Mouse (Mus musculus) embryonic facial prominence, embryonic 14.5 days (tissue): ENCODE measurements at regions not wholly inside any gene's neighbourhood (a gene's known extent, or its start where the extent isn't known, plus 50 kb on each side); places are given as distances from the start of the nearest gene placed in this dataset.

Experiments
- ATAC-seq: fragments of 200-750 bp; cut with Nextera tagmentation; 2 replicates; pipeline ENCODE4 v1.8.0; 2017; ENCODE audit warnings: low read depth, moderate number of reproducible peaks, moderate TSS enrichment
- DNase-seq: peaks from one replicate; pipeline ENCODE4 v3.0.0-alpha.2; 2015; ENCODE audit warnings: low spot score
- H3K27ac ChIP-seq: fragments of 300-500 bp; sonication (generic); replicated peaks from 2 replicates; pipeline ENCODE4 v1.5.1; 2014; ENCODE audit warnings: low read depth, mild to moderate bottlenecking, low read length, moderate library complexity
- H3K27me3 ChIP-seq: fragments of 300-500 bp; sonication (generic); replicated peaks from 2 replicates; pipeline ENCODE4 v1.6.1; 2014; ENCODE audit warnings: low read length; ENCODE audit not compliant: control insufficient read depth, insufficient read depth
- H3K36me3 ChIP-seq: fragments of 300-500 bp; sonication (generic); 2 replicates; pipeline ENCODE4 v1.6.1; 2014; ENCODE audit warnings: low read length, mixed read lengths; ENCODE audit not compliant: control insufficient read depth, insufficient read depth
- H3K4me1 ChIP-seq: fragments of 300-500 bp; sonication (generic); 2 replicates; pipeline ENCODE4 v1.6.1; 2014; ENCODE audit warnings: antibody characterized with exemption, low read length; ENCODE audit not compliant: control insufficient read depth, insufficient read depth
- H3K4me2 ChIP-seq: fragments of 300-500 bp; sonication (generic); 2 replicates; pipeline ENCODE4 v1.6.1; 2014; ENCODE audit warnings: low read depth, mild to moderate bottlenecking, low read length, moderate library complexity, mixed read lengths
- H3K4me3 ChIP-seq: fragments of 300-500 bp; sonication (generic); 2 replicates; pipeline ENCODE4 v1.5.1; 2014; ENCODE audit warnings: low read depth, mild to moderate bottlenecking, low read length
- H3K9ac ChIP-seq: fragments of 300-500 bp; sonication (generic); 2 replicates; pipeline ENCODE4 v1.6.1; 2014; ENCODE audit warnings: low read depth, mild to moderate bottlenecking, low read length, moderate library complexity, mixed read lengths
- H3K9me3 ChIP-seq: fragments of 300-500 bp; sonication (generic); 2 replicates; pipeline ENCODE4 v1.6.1; 2016; ENCODE audit warnings: low read length; ENCODE audit not compliant: control insufficient read depth
- WGBS: fragments of 180-500 bp; shearing (Covaris S2); extraction: QIAGEN DNeasy Blood & Tissue Kit; methylation state at CpG from one replicate; pipeline ENCODE4 v1.1.7; 2014; 5-methylcytosine and 5-hydroxymethylcytosine counted together

GRCm38 (mm10) chr3:157371509-157371908, 162.5 kb upstream of the Zranb2 start:
- DNase-seq (no peak), ATAC-seq (no peak)
- no peaks in the 10 kb centered on the region for H3K36me3 ChIP-seq
- H3K4me2 ChIP-seq: no peak overlapping the region
- H3K27me3 ChIP-seq: no peaks in the 10 kb centered on the region
- H3K9ac ChIP-seq: no peak overlapping the region
- no peak overlapping the region for H3K4me3 ChIP-seq
- 63% methylated on average over 3 of the region's 3 CpGs for WGBS
- peaks cover 5% of the 10 kb centered on the region; the same call in 1 of the 2 replicates for H3K9me3 ChIP-seq
- H3K27ac ChIP-seq: no peak overlapping the region
- H3K4me1 ChIP-seq: no peaks in the 10 kb centered on the region

GRCm38 (mm10) chr3:157373333-157373732, 160.6 kb upstream of the Zranb2 start:
- Histone ChIP-seq H3K4me3 (no peak overlapping the region), H3K4me2 (no peak overlapping the region), H3K27ac (no peak overlapping the region), H3K4me1 (no peaks in the 10 kb centered on the region), H3K9ac (no peak overlapping the region), H3K36me3 (no peaks in the 10 kb centered on the region), H3K27me3 (no peaks in the 10 kb centered on the region), H3K9me3 (no peaks in the 10 kb centered on the region)
- no peak for ATAC-seq
- no peak for DNase-seq
- 65% methylated on average over 1 of the region's 1 CpGs for WGBS

- no peak overlapping the region for H3K9ac ChIP-seq
- peak; percentile 54 for DNase-seq
- WGBS: 40% methylated on average over 1 of the region's 1 CpGs
- peak; percentile 77; the same call in 1 of the 2 replicates for ATAC-seq
- no peak overlapping the region for H3K4me2 ChIP-seq
- H3K4me3 ChIP-seq: no peak overlapping the region
- no peaks in the 10 kb centered on the region for H3K27me3 ChIP-seq
- no peaks in the 10 kb centered on the region for H3K36me3 ChIP-seq
- H3K27ac ChIP-seq: no peak overlapping the region
- H3K4me1 ChIP-seq: no peaks in the 10 kb centered on the region
- no peaks in the 10 kb centered on the region for H3K9me3 ChIP-seq
These were observed 159.8 kb upstream of the Zranb2 start for GRCm38 (mm10) chr3:157374178-157374577.

- WGBS: 91% methylated on average over 8 of the region's 8 CpGs
- Histone ChIP-seq H3K27me3 (no peaks in the 10 kb centered on the region), H3K9me3 (no peaks in the 10 kb centered on the region), H3K9ac (no peak overlapping the region), H3K4me1 (no peaks in the 10 kb centered on the region), H3K36me3 (no peaks in the 10 kb centered on the region), H3K4me2 (no peak overlapping the region), H3K27ac (no peak overlapping the region), H3K4me3 (no peak overlapping the region)
- DNase-seq: no peak
- ATAC-seq: no peak
These were observed 156.4 kb upstream of the Zranb2 start for GRCm38 (mm10) chr3:157377531-157377930.

- Histone ChIP-seq H3K27me3 (no peaks in the 10 kb centered on the region), H3K4me2 (no peak overlapping the region), H3K9me3 (no peaks in the 10 kb centered on the region), H3K4me3 (no peak overlapping the region), H3K36me3 (no peaks in the 10 kb centered on the region), H3K4me1 (no peaks in the 10 kb centered on the region), H3K9ac (no peak overlapping the region), H3K27ac (no peak overlapping the region)
- 73% methylated on average over 7 of the region's 7 CpGs for WGBS
- ATAC-seq (no peak), DNase-seq (no peak)
These were observed 155.8 kb upstream of the Zranb2 start for GRCm38 (mm10) chr3:157378127-157378526.

- H3K4me1 ChIP-seq: no peaks in the 10 kb centered on the region
- H3K27me3 ChIP-seq: no peaks in the 10 kb centered on the region
- no peak overlapping the region for H3K4me3 ChIP-seq
- WGBS: 76% methylated on average over 1 of the region's 1 CpGs
- H3K9me3 ChIP-seq: no peaks in the 10 kb centered on the region
- no peaks in the 10 kb centered on the region for H3K36me3 ChIP-seq
- ATAC-seq (no peak), DNase-seq (no peak)
- no peak overlapping the region for H3K4me2 ChIP-seq
- H3K9ac ChIP-seq: no peak overlapping the region
- H3K27ac ChIP-seq: no peak overlapping the region
These were observed 142.1 kb upstream of the Zranb2 start for GRCm38 (mm10) chr3:157391835-157392234.

GRCm38 (mm10) chr3:157393903-157394302, 140.1 kb upstream of the Zranb2 start:
- WGBS: 67% methylated on average over 1 of the region's 1 CpGs
- H3K27me3 ChIP-seq: no peaks in the 10 kb centered on the region
- ATAC-seq (no peak), DNase-seq (no peak)
- no peaks in the 10 kb centered on the region for H3K9me3 ChIP-seq
- H3K4me2 ChIP-seq: no peak overlapping the region
- no peaks in the 10 kb centered on the region for H3K4me1 ChIP-seq
- H3K4me3 ChIP-seq: no peak overlapping the region
- no peak overlapping the region for H3K9ac ChIP-seq
- no peak overlapping the region for H3K27ac ChIP-seq
- no peaks in the 10 kb centered on the region for H3K36me3 ChIP-seq

GRCm38 (mm10) chr3:157399909-157400308, 134.1 kb upstream of the Zranb2 start:
- Histone ChIP-seq H3K4me2 (no peak overlapping the region), H3K9ac (no peak overlapping the region), H3K27ac (no peak overlapping the region), H3K36me3 (no peaks in the 10 kb centered on the region), H3K4me3 (no peak overlapping the region), H3K9me3 (peaks cover 5% of the 10 kb centered on the region; the same call in 1 of the 2 replicates), H3K4me1 (no peaks in the 10 kb centered on the region), H3K27me3 (no peaks in the 10 kb centered on the region)
- ATAC-seq (no peak), DNase-seq (no peak)
- WGBS: 73% methylated on average over 3 of the region's 3 CpGs

GRCm38 (mm10) chr3:157404054-157404453, 129.9 kb upstream of the Zranb2 start:
- Histone ChIP-seq H3K36me3 (no peaks in the 10 kb centered on the region), H3K4me1 (no peaks in the 10 kb centered on the region), H3K4me2 (no peak overlapping the region), H3K9me3 (peaks cover 5% of the 10 kb centered on the region; the same call in 1 of the 2 replicates), H3K9ac (no peak overlapping the region), H3K27me3 (no peaks in the 10 kb centered on the region), H3K27ac (no peak overlapping the region), H3K4me3 (no peak overlapping the region)
- ATAC-seq (no peak), DNase-seq (no peak)
- WGBS: 81% methylated on average over 3 of the region's 3 CpGs
